Mouse (Mus musculus) monocyte, adult 5-6 weeks (primary cell): Measurements from ENCODE around the gene Gne. TPM values are rescaled to one million over a fixed set of nuclear protein-coding genes. Genes with fewer than 3 reads are reported as not detected.

Experiments
- ATAC-seq: fragments of 153-309, 156-312 bp; replicated peaks from 2 replicates; pipeline ENCODE4 v1.8.0; 2017; ENCODE audit warnings: mild to moderate bottlenecking; ENCODE audit not compliant: low TSS enrichment, insufficient number of reproducible peaks, severe bottlenecking, poor library complexity, low FRiP score
- total RNA-seq: library from RNA; stranded (forward); fragments of 200-1000, 200-491, 200-594 nt; gene quantifications from 3 replicates; pipeline ENCODE4 v1.2.3, GENCODE M21; 2017

The Gne gene
- 12.7 to 24.4 TPM (median 19.1 TPM) in 3 replicates for total RNA-seq

- ATAC-seq: peak; percentile 43; the same call in 1 of the 2 replicates
These were observed at the start of gene Gne for GRCm38 (mm10) chr4:44083945-44084344. Gene Gne (minus strand): TSS chr4:44084177.

DNA sequence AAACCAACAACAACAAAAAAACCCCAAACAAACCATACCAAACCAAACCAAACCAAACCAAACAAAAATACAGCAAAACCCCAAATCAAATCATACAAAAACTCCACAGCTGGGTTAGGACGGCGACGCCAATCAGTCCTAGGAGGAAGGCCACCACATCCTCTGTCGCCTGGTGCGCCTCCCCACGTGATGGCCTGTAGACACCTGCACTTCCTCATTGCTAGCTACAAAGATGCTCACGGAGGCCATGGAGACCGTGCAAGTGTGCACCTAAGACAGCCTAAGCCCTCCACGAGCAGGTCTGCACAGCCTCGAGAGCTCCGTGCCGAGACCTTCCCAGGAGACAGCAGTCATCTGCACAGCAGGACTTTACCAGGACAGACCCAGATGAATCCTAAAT lies 42.8 kb upstream of the Gne start:
- ATAC-seq: peak; percentile 31; the same call in 1 of the 2 replicates

DNA sequence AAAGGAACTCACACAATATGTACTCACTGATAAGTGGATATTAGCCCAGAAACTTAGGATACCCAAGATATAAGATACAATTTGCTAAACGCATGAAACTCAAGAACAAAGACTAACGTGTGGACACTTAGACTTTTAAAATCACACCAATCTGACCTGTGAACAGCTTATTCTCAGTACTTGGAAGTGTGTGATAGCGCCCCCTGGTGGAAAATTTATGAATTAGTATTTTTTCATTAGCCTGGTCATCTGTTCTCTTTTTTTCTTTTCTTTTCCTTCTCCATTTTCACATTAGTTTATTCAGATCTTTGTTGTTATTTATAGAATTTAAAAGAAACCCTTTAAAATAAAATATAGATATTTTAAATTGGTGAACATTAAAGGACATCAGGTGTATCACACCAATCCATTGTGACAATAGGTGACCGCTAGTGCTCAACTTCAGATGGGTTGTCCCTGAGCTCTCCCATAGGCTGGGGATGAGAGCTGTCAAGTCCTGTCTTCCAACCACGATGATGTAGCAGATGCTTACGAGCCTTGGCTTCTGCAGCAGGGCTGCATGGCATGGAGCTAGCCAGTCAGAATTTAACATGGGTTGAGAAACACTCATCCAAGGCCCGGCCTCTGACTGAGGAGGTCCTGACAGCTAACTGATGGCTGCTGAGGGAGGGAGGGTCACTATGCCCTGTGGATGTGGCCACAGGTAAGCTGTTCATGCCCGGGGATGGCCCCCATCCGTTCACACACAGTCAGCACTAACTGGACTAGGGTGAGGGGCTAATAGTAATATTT lies 35.6 kb upstream of the Gne start:
- no peak; the same call in 1 of the 2 replicates for ATAC-seq

- no peak for ATAC-seq
These were observed 31.1 kb upstream of the Gne start for GRCm38 (mm10) chr4:44115046-44115445.

GRCm38 (mm10) chr4:44113393-44114138 lies 29.6 kb upstream of the Gne start:
- ATAC-seq: peak; percentile 24; the same call in 1 of the 2 replicates

- ATAC-seq: no peak
These were observed 28.8 kb upstream of the Gne start for GRCm38 (mm10) chr4:44112741-44113140.

GRCm38 (mm10) chr4:44110771-44111170 lies 26.8 kb upstream of the Gne start:
- no peak for ATAC-seq

GRCm38 (mm10) chr4:44108297-44108696 lies 24.3 kb upstream of the Gne start:
- no peak for ATAC-seq

- no peak for ATAC-seq
These were observed 23.4 kb upstream of the Gne start for GRCm38 (mm10) chr4:44107339-44107738.

- 0 out of 2 replicates have a peak, but pooled peaks have one; percentile 13 for ATAC-seq
These were observed 22.4 kb upstream of the Gne start for GRCm38 (mm10) chr4:44106297-44106821.

GRCm38 (mm10) chr4:44104195-44104917 lies 20.4 kb upstream of the Gne start:
- no peak for ATAC-seq

- no peak for ATAC-seq
These were observed 19.6 kb upstream of the Gne start for GRCm38 (mm10) chr4:44103620-44104019.

GRCm38 (mm10) chr4:44097576-44098335 lies 13.8 kb upstream of the Gne start:
- no peak for ATAC-seq

DNA sequence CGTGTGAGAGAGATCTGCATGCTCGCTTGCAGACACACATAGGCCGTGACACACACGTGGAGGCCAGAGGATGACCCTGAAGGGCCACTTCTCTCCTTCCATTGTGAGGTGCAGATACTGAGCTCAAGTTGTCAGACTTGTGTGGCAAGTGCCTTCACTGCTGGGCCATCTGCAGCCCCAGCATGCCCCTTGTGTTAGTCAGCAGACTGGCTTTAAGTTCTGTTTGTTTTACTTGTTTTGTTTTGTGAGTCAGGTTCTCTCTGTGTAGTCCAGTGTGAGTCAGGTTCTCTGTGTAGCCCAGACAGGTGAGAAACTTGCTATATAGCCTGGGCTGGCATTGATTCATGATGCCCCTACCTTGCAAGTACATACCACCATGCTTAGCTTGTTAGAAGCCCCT lies 10.5 kb upstream of the Gne start:
- ATAC-seq: no peak

DNA sequence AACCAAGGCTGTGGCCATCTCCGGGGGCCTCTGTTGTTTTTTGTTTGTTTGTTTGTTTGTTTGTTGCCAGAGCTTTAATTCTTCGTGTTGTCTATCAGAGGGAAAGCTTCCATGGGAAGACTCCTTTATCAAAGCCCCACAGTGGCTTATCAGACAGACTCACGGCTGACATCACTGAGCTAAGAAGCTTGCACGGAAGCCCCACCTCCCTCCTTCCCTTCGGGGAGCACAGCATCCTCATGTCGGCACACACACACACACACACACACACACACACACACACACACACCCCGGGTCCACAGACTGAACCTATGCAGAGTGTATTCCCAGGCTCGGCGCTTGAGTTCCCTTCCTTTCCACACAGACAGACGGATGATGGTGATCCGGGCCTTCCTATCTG lies 8.4 kb upstream of the Gne start:
- ATAC-seq: no peak

GRCm38 (mm10) chr4:44085566-44085965 lies 1.6 kb upstream of the Gne start:
- ATAC-seq: no peak

DNA sequence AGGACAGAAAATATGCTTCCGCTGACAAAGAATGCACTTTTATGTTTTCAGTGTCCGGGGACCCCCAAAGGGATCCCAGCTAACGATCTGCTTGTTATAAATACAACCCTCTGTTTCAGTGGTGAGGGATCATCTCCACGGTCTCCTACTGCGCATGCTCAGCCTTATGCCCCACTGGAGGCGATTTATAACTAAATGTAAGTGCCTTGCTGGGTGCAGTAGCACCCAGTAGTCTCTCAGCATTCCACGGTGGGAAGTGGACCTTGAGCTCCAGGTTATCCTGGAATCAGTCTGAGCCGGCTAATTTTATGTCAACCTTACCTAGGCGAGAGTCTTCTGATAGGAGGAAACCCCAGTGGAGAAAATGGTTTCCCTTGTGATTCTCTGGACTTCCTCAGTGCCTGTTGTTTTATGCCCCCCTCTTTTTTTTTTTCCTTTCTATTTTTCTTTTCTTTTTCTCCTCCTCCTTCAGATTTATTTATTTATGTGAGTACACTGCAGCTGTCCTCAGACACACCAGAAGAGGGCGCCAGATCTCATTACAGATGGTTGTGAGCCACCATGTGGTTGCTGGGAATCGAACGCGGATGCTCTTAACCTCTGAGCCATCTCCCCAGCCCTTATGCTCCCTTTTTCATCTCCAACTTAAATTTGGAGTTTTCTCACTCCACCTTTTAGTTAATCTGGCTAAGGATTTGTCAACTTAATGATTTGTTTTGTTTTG lies 787 bp upstream of the Gne start:
- ATAC-seq: no peak
